Mouse (Mus musculus) kidney, postnatal 4 days (tissue): ENCODE measurements at regions not wholly inside any gene's neighbourhood (a gene's known extent, or its start where the extent isn't known, plus 50 kb on each side); places are given as distances from the start of the nearest gene placed in this dataset.
A peak's percentile ranks its signal among the peaks of the same experiment; 100 is the strongest.

Experiments
- DNase-seq, 2 experiments: peaks; one replicate each; pipeline ENCODE4 v3.0.0; 2021; ENCODE audit warnings: mixed read lengths in 2 of 2

DNA sequence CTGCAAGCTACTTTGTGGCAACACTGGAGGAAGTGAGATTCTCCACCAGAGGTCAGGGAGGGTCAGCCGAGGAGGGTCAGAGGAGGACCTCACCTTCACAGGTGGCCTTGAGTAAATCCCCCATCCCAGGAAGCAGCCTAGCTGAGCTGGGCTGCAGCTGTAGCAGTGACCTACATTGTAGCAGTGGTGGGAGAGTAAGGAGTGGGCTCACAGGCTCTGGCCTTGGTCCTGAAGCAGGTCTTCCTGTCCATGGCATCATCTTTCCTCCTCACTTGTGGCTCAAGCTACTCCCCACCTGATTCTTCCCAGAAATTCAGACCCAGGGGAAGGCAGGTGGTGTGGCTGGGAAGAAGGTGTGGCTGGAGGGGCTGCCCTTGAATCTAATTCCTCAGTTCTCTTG is 84.3 kb downstream of the 1810013L24Rik start:
- DNase-seq: peak; percentile 45 to 55

DNA sequence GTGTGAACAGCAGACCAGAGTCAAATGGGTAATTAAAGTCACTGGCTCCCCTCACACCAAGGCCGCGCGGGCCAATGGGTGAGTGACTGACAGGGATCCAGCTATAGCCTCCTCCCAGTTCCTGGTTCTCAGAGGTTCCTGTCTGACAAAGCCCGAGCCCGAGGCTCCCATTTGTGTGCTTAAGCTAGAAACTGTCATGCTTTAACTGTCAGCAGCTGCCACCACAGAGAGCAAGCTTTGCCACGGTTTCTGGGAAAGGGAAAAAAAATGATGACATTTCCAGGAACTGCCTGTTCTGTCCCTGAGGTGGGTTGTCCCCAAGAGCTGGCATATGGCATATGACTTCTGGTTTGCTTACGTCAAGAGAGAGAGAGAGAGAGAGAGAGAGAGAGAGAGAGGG is 86.2 kb downstream of the 1810013L24Rik start:
- no peak for DNase-seq

DNA sequence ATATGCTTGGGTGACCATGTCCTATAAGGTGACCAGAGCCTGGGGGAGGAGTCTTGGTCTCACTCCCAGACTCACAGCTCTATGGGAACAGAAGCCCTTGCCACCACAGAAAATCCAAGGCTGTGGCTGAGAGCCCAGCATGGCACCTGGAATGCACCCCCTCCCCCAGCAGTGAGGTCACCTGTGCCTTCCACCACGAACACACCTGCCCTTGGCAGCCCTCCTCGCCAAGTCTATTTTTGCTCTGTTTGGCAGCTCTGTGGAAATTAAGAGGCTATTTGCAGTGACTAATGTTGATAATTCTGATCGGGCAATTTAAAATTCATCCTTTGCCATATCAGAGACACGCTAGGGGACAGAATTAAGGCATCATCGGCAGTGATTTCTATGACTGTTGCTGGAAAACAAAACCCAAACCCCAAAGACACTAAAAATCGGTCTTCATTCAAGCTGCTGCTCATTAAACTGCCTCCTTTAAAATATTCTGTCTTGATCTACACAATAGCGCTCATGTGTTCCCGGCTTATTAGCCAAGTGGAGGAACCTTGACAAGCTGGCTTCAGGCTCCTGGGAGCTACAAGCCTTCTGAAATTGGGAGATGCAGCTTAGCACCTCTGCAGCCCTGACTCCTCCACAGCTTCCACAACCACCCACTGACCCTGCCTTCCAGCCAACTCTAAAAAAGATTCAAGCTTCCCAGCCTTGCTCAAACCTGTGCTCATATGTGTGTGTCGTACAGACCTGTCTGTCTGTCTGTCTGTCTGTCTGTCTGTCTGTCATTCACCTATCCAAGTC is 89.0 kb downstream of the 1810013L24Rik start:
- no peak for DNase-seq

DNA sequence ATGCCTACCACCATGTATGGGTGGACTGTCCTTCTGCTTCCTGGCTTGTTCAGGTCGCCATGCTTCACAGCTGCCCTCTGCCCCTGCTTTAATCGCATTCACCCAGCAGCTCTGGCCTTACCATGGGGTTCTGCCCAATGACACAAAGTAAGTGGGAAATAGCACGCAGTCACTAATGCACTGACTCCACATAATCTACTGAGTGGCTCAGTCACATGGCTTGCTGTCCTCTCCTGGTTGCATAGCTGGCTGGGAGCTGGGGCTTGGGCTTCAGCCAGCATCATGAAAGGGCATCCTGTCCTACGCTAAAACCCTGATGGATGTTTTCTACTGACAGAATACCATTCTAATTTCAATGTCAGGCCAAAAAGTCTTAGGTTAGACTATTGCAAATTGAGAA is 94.8 kb downstream of the 1810013L24Rik start:
- no peak for DNase-seq

DNA sequence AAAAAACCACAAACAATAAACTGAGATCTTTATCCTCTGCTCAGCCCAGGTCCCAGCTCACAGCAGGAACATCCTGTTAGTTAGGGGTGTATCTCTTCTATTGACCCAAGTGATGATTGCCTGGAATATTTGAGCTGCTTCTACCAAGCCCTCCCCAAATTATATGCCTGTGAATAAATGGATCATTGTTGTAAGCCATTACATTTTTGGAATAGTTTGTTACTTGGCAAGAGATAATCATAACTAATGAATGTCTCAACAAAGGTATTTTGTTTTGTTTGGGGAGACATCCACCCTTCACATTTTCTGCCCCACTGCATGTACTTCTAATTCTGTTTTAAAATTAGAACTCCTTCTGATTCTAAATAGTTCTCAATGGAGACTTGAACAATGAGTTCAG is 102.1 kb downstream of the 1810013L24Rik start:
- DNase-seq: no peak

DNA sequence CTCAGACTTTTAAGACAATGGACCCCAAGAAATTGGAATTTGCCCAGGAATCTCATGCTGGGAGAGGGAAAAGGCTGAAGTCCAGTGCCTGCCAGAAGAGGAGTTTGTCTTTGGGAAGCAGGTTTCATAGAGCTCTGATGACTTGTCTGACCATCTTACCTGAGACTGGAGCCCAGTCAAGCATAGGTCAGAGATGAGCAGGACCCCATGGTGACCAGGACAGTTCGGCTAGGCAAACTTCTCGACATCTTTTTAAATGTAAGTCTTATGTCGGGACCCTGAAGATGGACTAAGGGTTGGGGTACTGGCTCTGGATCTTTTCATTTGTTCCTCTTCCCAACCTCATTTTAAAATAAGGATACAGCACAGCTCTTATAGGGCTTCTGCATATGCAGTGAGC is 103.2 kb downstream of the 1810013L24Rik start:
- DNase-seq: no peak

DNA sequence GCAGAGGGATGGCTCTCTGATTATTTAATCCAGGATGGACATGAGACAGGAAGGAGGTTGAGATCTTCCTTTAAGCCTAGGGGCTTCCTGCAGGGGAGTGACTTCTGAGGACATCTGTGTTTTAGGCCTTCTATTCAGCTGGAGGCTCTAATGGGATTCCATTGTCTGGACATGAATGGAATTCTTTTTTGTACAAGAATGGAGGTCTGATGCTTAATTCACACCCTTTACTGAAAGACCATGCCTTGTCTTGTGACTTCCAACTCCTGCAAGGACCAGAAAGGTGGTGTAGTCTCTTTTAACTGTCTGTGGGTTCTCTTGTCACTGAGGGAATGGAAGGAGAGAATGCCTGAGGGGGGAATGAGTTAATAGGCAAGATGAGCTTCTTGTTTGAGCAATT is 106.5 kb downstream of the 1810013L24Rik start:
- no peak for DNase-seq

DNA sequence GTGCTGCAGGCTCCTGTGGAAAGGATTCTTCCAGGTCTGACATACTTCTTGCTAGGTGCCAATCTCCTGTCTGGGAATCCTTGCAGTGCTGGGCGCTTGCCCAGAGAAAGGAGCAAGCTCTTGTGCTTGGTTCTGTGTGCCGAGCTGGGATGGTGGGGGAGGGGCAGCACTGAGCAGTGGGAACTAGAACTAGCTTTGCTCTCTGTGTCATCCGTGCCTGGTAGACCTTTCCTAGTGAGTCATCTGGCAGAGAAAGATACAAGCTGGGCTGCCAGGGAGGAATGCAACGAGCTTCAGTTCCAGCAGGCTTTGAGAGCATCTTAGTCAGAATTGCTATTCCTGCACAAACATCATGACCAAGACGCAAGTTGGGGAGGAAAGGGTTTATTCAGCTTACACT is 108.6 kb downstream of the 1810013L24Rik start:
- DNase-seq: no peak

DNA sequence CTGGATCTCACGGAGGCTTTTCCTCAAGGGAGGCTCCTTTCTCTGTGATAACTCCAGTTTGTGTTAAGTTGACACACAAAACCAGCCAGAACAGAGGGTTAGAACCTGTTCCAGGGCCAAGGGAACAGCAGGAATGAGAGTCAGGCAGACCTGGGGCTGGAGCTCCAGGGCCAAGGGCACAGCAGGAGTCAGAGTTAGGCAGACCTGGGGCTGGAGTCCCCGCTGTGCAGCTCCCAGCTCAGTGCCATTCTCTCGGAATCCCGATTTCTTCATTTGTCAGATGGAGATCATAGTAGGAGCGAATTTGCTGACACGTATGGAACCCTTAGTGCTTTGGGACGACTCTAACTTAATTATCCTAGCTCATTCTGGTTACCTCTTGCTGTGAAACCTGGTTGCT is 109.2 kb downstream of the 1810013L24Rik start:
- no peak for DNase-seq

DNA sequence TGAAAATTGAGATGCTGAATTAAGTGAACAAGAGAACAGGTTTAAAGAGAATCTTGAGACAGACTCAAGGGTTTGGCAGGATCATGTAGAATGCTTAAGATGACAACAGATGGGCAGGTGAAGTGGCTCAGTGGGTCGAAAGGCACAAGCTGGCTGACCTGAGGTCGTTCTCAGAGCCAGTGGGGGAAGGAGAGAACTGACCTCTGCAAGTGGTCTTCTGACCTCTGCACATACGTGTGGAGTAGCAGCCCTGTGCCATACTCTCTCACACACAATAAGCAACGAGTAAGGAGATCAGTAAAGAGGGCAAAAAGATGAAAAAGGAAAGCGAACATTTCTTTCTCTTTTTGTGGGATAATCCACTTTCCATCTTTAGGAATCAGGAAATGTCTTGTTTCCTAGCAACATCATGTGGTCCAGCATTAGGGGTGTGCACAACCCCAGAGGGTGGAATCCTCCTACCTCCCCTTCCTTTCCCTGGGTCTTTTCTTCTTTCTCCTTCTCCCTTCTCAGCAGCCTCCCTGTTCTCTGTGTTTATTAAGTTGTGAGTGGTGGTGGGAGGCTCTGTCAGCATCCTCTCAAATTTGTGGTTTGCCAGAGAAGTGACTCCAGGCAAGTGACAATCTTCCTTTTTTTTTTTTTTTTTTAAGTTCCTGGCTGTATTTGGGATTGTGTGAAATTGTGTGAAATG is 114.7 kb downstream of the 1810013L24Rik start:
- DNase-seq: no peak

DNA sequence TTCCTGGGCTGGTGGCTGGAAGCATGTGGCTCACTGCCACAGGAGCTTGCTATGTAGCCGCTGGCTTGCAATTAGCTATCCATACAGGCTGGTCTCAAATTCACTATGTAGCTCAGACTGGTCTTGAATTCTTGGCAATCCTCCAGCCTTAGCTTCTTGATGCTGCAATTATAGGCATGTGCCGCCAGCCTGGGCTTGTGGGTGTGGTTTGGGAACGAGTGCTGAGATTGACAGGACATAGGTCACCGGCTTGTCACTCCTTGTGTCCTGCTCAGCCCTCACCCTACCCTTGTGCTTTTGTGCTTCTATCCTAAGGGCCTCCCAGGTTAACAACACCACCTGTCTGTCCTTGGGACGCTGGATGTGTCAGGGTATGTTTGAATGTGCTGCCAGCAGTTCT is 117.9 kb downstream of the 1810013L24Rik start:
- no peak for DNase-seq

DNA sequence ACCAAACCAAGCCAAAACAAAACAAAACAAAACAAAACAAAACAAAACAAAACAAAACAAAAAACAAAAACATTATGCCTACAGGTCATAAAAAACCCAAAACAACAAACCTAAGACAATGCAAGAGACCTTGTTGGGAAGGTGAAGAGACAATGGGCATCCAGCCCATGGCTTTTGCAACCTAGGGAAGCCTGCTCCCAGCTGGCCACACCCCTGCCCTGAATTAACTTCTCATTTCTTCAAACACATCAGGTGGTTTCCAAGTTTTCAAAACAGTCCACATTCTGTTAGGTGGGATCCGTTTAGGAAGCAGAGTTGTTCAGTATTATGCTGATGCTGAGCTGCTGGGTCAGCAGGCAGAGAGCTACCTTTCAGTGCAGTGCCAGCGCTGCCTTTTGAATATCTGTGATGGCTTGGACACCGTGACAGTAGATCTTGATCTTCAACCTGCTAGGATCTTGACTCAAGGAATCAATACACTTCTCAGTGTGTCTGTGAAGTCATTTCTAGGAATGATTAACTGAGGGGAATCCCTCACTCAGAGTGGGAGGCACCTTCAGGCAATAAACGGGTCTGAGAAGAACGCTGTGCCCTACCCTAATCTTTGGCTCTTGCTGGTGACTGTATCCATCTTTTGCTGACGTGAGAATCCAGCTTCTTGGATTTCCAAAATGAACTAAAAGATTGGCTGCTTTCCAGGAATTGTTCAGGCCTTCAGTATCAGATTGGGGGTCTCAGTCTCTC is 121.4 kb downstream of the 1810013L24Rik start:
- DNase-seq: no peak

DNA sequence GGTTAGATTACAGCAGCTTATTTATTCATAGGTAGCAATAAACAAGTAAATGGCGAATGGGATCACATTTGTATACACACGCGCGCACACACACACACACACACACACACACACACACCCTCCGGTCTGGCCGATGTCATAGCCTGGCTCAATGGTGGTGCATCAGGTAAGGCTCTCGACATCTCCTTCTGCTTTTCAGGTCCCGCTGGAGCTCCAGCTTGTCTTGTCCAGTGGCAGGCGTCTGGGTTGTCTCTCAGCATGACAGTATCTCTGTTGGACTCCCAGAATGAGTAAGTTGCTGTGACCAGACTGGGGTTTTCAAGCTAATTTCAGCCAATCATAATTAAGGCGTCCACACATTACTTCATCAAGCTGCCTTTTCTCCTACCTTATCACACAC is 131.8 kb downstream of the 1810013L24Rik start:
- no peak for DNase-seq

DNA sequence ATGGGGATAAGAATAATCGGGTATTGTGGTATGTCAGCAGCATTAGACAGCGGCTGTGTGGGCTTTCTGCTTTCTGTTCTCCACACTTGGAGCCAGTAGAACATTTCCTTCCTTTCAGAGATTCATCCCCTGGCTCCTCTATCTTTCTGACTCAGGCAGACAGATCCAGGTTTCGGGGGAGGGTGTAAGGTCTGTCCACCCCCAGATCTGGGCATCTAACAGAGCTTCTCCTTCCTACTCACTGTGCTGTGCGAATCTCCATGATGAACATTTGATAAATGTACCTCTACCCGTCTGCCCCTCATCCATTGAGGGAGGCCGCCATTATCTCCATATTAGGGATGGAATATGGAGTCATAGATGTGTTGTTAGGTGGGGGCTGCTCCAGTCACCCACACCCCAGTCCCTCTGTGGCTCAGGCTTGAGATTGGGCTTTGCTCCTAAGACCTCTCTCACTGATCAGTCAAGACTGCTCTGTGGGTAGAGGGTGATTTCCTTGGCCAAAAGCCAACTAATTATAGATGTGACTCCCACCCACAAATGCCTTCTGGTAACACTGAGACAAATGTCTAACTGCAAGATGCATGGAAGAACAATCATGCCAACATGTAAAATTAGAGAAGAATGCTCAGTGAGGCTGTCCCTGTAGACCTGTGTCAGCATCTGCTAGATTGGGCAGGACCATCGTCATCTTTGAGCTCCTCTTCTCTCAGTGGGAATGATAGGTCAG is 163.8 kb downstream of the 1810013L24Rik start:
- no peak for DNase-seq

DNA sequence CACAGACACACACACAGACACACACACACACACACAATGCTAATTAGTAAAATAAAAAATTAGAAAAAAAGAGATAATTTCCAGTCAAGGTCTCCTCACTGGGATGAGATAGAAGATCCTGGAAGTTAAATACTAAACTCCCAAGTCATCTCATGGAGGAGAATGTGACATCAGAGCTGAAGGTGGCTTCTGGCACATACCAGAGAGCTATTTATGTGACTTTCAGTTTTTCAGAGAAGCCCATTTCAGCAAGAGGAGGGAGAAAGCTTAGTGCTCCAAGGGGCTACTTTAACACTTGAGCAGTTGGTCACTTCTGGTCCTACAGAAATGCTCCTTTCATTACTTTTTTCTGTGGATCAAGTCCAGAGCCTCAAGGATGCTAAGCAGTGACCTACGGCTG is 164.6 kb downstream of the 1810013L24Rik start:
- no peak for DNase-seq

DNA sequence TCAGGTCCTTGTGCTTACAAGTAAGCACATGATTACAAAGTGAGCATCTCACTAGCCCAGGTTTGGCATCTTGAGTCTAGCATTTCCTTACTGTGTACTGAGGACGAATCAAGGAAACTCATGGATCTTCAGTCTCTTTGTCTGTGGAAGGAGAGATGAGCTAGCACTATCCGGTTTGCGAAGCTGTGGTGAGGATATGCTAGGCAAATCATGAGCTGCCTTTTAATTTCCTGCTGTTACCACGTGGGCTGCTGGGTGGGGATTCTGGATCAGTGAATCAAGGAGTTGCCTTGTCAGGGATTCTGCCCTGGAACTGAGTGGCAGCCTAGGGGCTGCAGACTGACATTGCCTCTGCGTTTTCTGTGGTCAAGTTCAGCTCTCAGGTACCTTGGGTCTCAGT is 167.3 kb downstream of the 1810013L24Rik start:
- DNase-seq: no peak

DNA sequence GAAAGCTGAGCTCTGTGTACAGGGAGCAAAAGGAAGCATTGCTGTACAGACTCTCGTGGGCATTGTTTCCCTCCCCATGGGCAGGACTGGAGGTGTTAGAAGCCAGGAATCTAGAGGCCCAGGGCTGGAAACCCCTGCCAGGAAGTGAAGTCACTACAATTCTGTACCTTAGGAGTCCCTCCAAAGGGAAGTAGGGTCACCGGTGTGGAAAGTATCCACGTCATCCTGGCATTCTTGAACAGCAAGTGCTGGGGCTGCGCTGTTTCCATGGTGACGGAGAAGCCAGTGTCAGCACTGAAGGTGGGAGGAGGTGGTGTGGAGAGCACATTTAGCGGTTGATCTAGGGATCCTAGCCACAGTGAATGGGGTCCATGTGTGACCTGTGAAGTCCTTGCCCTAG is 174.1 kb downstream of the 1810013L24Rik start:
- DNase-seq: peak; percentile 26 to 54

DNA sequence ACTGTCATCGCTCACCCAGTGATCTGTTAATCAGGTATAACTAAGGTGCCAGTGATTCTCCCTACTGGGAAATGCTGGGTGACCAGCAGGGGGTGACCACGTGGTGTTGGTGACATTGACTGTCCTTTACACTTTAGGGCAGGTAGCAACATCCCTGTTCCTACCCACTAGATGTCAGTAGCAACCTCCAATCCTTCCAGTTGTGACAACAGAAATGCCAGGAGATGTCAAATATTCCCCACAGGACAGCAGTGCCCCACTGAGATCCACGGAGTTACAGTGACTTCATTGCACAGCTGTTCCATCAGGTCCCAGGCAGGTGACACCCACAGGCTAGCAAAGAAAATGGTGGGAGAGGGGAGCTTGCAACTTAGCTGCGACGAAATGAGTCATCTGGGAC is 176.0 kb downstream of the 1810013L24Rik start:
- no peak for DNase-seq

DNA sequence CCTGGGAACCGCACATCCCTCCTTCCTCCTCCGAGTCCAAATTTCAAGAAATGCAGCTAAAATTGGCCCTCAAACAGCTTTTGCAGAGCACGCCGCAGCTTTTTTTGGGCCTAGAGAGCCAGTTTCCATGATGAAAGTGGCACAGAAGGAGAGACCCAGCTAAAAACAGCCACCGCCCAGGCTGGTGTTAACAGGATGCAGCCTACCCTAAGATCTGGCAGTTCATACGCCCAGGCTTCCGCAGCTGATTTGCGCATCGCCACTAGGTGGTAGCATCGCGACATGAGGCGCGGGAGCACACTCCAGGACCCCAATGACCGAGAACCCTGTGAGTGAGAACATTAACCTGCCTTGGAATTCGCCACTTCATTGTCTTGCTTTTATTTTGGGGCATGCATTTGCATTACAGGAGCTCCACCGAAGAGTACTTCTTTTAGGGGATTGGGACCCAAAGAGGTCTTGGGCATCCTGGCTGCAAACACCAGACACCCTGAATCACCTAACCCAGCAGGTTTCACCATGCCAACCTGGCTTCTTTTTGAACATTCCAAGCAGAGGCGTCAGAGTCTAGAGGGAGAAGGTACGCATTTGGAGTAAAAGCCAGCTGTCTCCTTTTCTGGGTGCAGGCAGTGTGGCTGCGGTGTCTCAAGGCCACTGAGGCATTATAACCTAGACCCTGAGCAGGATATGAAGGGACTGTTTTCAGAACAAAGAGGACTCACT is 179.6 kb downstream of the 1810013L24Rik start:
- DNase-seq: peak; percentile 88

DNA sequence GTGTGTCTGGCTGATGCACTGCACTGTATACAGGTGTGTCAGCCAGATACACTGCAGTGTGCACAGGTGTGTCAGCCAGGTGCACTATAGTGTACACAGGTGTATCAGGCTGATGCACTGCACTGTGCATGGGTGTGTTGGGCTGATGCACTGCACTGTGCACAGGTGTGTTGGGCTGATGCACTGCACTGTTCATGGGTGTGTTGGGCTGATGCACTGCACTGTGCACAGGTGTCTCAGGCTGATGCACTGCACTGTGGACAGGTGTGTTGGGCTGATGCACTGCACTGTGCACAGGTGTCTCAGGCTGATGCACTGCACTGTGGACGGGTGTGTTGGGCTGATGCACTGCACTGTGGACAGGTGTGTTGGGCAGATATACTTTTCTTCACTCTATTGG is 181.2 kb downstream of the 1810013L24Rik start:
- no peak for DNase-seq

DNA sequence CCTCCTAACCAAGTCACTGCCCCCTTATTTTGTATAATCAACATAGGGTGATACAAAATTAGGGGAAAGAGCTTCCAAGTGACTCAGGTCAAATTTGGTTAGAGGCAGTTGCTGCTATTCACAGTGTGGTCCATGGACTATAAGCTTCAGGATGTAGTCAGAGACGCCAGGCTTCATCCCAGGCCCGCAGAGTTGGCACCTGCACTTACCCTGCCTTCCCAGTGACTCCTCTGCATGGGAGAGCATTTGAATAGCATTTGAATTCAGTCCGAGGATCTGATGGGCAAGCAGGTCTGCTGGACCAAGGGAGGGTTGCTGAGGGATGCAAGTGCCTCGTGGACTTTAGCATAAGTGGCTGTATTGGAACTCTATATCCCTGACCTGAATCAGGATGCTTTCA is 181.8 kb downstream of the 1810013L24Rik start:
- DNase-seq: no peak

DNA sequence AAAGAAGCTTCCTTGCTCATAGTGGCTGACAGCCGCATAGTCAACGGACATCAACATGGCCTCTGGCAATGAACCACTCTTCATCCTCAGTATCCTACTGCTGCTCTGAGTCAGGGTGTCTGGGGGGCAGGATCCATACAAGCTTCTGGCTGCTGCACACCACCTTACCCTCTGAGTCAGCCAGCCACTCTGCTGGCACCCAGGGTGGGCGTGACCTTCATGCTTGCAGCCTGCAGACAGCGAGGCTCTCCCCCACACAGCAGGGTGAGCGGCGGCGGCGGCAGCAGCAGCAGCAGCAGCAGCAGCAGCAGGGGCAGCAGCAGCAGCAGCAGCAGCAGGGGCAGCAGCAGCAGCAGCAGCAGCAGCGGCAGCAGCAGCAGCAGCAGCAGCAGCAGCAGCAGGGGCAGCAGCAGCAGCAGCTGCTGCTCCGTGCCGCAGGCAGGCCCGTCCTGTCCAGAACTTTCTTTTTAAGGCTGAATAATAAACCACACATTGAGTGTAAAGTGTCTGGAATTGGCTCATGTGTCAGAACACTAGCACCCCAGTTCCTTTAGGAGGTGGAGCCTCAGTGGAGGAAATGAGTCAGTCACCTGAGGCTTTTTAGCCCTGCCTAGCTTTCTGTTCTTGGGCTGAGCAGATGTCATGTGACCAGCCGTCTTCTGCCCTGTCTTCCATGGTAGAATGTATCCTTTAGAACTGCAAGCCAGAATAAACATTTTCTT is 186.3 kb downstream of the 1810013L24Rik start:
- peak in 1 of 2 experiments; percentile 8 for DNase-seq
